ENCODE assay signal across 9 mouse cellular contexts in the genomic region with DNA sequence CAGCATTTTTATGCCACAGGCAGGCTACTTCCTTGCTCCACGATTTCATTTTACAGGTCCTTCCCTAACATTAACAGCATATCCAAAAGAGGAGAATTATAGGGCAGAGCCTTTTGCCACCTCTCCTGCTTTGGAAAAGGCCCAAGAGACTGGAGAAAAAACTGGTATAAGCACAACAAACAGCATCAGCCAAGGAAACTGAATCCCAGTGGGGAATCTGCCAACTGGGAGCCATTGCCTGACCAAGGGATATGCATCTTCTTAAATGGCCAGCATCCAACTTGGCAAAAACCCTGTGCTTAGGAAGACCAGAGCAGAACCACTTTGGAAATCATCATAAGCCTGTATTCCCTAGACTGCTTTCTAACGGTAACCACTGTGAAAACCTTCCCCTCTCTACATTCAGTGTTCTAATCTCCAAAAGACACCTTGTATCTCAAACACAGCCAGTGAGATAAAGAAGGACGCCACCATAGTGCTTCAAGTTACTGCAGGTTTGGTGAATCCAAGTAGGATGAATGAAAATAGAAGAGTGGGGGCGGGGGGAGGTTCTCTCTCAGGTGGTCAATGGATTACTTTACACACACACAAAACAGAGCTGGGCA.
DNase-seq lines count a peak whose midpoint lies in the region; ATAC-seq and TF ChIP-seq lines count a peak whose summit lies in the region.
"Had no signal": no experiment of that assay in that cellular context is flagged by ENCODE, and none has a peak within 500 bp of the region (broad histone marks: within the 10 kb centered on the region; RNA-seq: fewer than 3 reads in every experiment).

No protein-coding gene starts in this region.

- H3K4me2 ChIP-seq in embryonic facial prominence, embryonic 13.5 days, result no peak overlapping the region
- no peak overlapping the region for H3K4me2 ChIP-seq in midbrain, postnatal 0 days (ENCODE audit: low read depth, low read length, poor library complexity, severe bottlenecking)
- no peak overlapping the region for H3K4me2 ChIP-seq in midbrain, embryonic 14.5 days (ENCODE audit: low read length)

- WGBS in embryonic facial prominence, embryonic 13.5 days, result 69% methylated on average over 4 of the region's 4 CpGs
- 84% methylated on average over 4 of the region's 4 CpGs for WGBS in embryonic facial prominence, embryonic 10.5 days
- 62% methylated on average over 4 of the region's 4 CpGs for WGBS in midbrain, postnatal 0 days
- WGBS in midbrain, embryonic 14.5 days, result 68% methylated on average over 4 of the region's 4 CpGs
- WGBS in thymus, adult 2 months, result 85% methylated on average over 4 of the region's 4 CpGs

- no peaks in the 10 kb centered on the region for H3K27me3 ChIP-seq in embryonic facial prominence, embryonic 13.5 days
- H3K27me3 ChIP-seq in embryonic facial prominence, embryonic 10.5 days (replicated peaks; ENCODE audit: low read depth, poor library complexity, severe bottlenecking), result no peaks in the 10 kb centered on the region
- H3K27me3 ChIP-seq in midbrain, postnatal 0 days (ENCODE audit: insufficient read depth, low read length), result no peaks in the 10 kb centered on the region
- no peaks in the 10 kb centered on the region for H3K27me3 ChIP-seq in midbrain, embryonic 14.5 days (ENCODE audit: control insufficient read depth, insufficient read depth, low read length)
- no peaks in the 10 kb centered on the region for H3K27me3 ChIP-seq in thymus, adult 2 months (ENCODE audit: control insufficient read depth, insufficient read depth, low read length)

- H3K9ac ChIP-seq in embryonic facial prominence, embryonic 13.5 days, result no peak overlapping the region
- no peak overlapping the region for H3K9ac ChIP-seq in midbrain, postnatal 0 days (replicated peaks; ENCODE audit: low read length, poor library complexity, severe bottlenecking)
- H3K9ac ChIP-seq in midbrain, embryonic 14.5 days (replicated peaks; ENCODE audit: low read length), result no peak overlapping the region

- H3K27ac ChIP-seq in embryonic facial prominence, embryonic 13.5 days, result 0 out of 2 replicates have a peak overlapping the region, but pooled peaks have one; percentile 22
- H3K27ac ChIP-seq in embryonic facial prominence, embryonic 10.5 days (replicated peaks), result no peak overlapping the region
- no peak overlapping the region for H3K27ac ChIP-seq in midbrain, postnatal 0 days (ENCODE audit: low read depth, low read length)
- H3K27ac ChIP-seq in midbrain, embryonic 14.5 days (replicated peaks; ENCODE audit: low read depth, low read length), result no peak overlapping the region
- H3K27ac ChIP-seq in thymus, adult 2 months (ENCODE audit: control insufficient read depth, insufficient read depth, low read length), result no peak overlapping the region
- H3K27ac ChIP-seq in left cerebral cortex, adult 2 months, result no peak overlapping the region

- no peak for TF ChIP-seq CTCF in midbrain, postnatal 0 days (IDR thresholded peaks at IDR 0.05)
- no peak for TF ChIP-seq CTCF in thymus, adult 2 months (IDR thresholded peaks at IDR 0.05; ENCODE audit: borderline replicate concordance, control insufficient read depth, extremely low read depth, insufficient read depth, low read length, poor library complexity)
- TF ChIP-seq CTCF in left cerebral cortex, adult 2 months (IDR thresholded peaks at IDR 0.05), result no peak

- intact Hi-C loops in left cerebral cortex, adult 2 months (cut with DNase I), result no loop called here

- H3K4me3 ChIP-seq in embryonic facial prominence, embryonic 13.5 days, result no peak overlapping the region
- no peak overlapping the region for H3K4me3 ChIP-seq in embryonic facial prominence, embryonic 10.5 days
- H3K4me3 ChIP-seq in midbrain, postnatal 0 days (ENCODE audit: low read depth, low read length), result no peak overlapping the region
- no peak overlapping the region for H3K4me3 ChIP-seq in midbrain, embryonic 14.5 days (replicated peaks; ENCODE audit: low read depth, low read length)
- H3K4me3 ChIP-seq in thymus, adult 2 months (ENCODE audit: control insufficient read depth, insufficient read depth, low read length), result no peak overlapping the region
- H3K4me3 ChIP-seq in left cerebral cortex, adult 2 months, result no peak overlapping the region

- no peak for DNase-seq in embryonic facial prominence, embryonic 10.5 days (ENCODE audit: low spot score)
- DNase-seq in midbrain, postnatal 0 days (ENCODE audit: low spot score), result peak; percentile 68
- DNase-seq in midbrain, embryonic 14.5 days, result no peak
- DNase-seq in thymus, adult 2 months, result no peak
- no peak for DNase-seq in left cerebral cortex, adult 2 months (ENCODE audit: extremely low spot score in 1 of 2, low spot score in 2 of 2)

- no peak for TF ChIP-seq POLR2A in thymus, adult 2 months (IDR thresholded peaks at IDR 0.05; ENCODE audit: control insufficient read depth, extremely low read depth, insufficient read depth, low read length, poor library complexity)

- H3K4me1 ChIP-seq in embryonic facial prominence, embryonic 13.5 days, result peaks cover 33% of the 10 kb centered on the region
- peaks cover 31% of the 10 kb centered on the region for H3K4me1 ChIP-seq in embryonic facial prominence, embryonic 10.5 days
- H3K4me1 ChIP-seq in midbrain, postnatal 0 days (ENCODE audit: insufficient read depth, low read length), result peaks cover 3% of the 10 kb centered on the region; the same call in 1 of the 2 replicates
- peaks cover 16% of the 10 kb centered on the region for H3K4me1 ChIP-seq in midbrain, embryonic 14.5 days (ENCODE audit: control insufficient read depth, insufficient read depth, low read length)
- H3K4me1 ChIP-seq in thymus, adult 2 months (replicated peaks; ENCODE audit: control insufficient read depth, insufficient read depth, low read length), result no peaks in the 10 kb centered on the region

- ATAC-seq in embryonic facial prominence, embryonic 13.5 days (ENCODE audit: insufficient number of reproducible peaks, insufficient read depth, low FRiP score, low TSS enrichment, low read depth), result no peak
- ATAC-seq in midbrain, postnatal 0 days (ENCODE audit: low FRiP score), result no peak
- ATAC-seq in midbrain, embryonic 14.5 days (ENCODE audit: low FRiP score, low TSS enrichment), result no peak
- ATAC-seq in common myeloid progenitor, adult 5-6 weeks (replicated peaks; ENCODE audit: low read depth, poor library complexity, severe bottlenecking), result peak; percentile 52; the same call in 1 of the 2 replicates
- peak; percentile 81 for ATAC-seq in megakaryocyte-erythroid progenitor cell, adult 5-6 weeks (replicated peaks; ENCODE audit: low FRiP score, low TSS enrichment, poor library complexity, severe bottlenecking)
- ATAC-seq: intestine, postnatal 0 days had no signal

- H3K36me3 ChIP-seq in embryonic facial prominence, embryonic 13.5 days, result no peaks in the 10 kb centered on the region
- no peaks in the 10 kb centered on the region for H3K36me3 ChIP-seq in embryonic facial prominence, embryonic 10.5 days (replicated peaks)
- H3K36me3 ChIP-seq in midbrain, postnatal 0 days (ENCODE audit: insufficient read depth, low read length), result no peaks in the 10 kb centered on the region
- H3K36me3 ChIP-seq in midbrain, embryonic 14.5 days (ENCODE audit: control insufficient read depth, insufficient read depth, low read length), result no peaks in the 10 kb centered on the region
- no peaks in the 10 kb centered on the region for H3K36me3 ChIP-seq in thymus, adult 2 months (ENCODE audit: control insufficient read depth, insufficient read depth, low read length)

- no peaks in the 10 kb centered on the region for H3K9me3 ChIP-seq in embryonic facial prominence, embryonic 13.5 days
- no peaks in the 10 kb centered on the region for H3K9me3 ChIP-seq in embryonic facial prominence, embryonic 10.5 days
- no peaks in the 10 kb centered on the region for H3K9me3 ChIP-seq in midbrain, postnatal 0 days (ENCODE audit: low read length)
- no peaks in the 10 kb centered on the region for H3K9me3 ChIP-seq in midbrain, embryonic 14.5 days (ENCODE audit: control insufficient read depth, low read length)

Comparison
In these comparisons a context has a peak if more than half of its experiments do, and no peak if none do; other contexts are left out.
1. ATAC-seq: peak in common myeloid progenitor, adult 5-6 weeks (single experiment) and megakaryocyte-erythroid progenitor cell, adult 5-6 weeks (single experiment); none in embryonic facial prominence, embryonic 13.5 days (single experiment), midbrain, postnatal 0 days (single experiment) and midbrain, embryonic 14.5 days (single experiment).